Mouse (Mus musculus) heart, postnatal 0 days (tissue): Measurements from ENCODE around the gene Hectd1.

Experiments
- CTCF ChIP-seq: IDR thresholded peaks from 2 replicates; pipeline ENCODE4 v1.5.1; 2016; ENCODE audit warnings: antibody characterized with exemption, control low read depth, low read depth
- EP300 ChIP-seq: IDR thresholded peaks from 2 replicates; pipeline ENCODE4 v1.6.1; 2016; ENCODE audit warnings: antibody characterized with exemption, low read depth

- no peak for TF ChIP-seq CTCF
- TF ChIP-seq EP300: no peak
These were observed 26.5 kb upstream of the Hectd1 start for GRCm38 (mm10) chr12:51855872-51856271.
